Mouse (Mus musculus): ENCODE measurements at regions not wholly inside any gene's neighbourhood (a gene's known extent, or its start where the extent isn't known, plus 50 kb on each side); places are given as distances from the start of the nearest gene placed in this dataset.
A peak's percentile ranks its signal among the peaks of the same experiment; 100 is the strongest.

DNA sequence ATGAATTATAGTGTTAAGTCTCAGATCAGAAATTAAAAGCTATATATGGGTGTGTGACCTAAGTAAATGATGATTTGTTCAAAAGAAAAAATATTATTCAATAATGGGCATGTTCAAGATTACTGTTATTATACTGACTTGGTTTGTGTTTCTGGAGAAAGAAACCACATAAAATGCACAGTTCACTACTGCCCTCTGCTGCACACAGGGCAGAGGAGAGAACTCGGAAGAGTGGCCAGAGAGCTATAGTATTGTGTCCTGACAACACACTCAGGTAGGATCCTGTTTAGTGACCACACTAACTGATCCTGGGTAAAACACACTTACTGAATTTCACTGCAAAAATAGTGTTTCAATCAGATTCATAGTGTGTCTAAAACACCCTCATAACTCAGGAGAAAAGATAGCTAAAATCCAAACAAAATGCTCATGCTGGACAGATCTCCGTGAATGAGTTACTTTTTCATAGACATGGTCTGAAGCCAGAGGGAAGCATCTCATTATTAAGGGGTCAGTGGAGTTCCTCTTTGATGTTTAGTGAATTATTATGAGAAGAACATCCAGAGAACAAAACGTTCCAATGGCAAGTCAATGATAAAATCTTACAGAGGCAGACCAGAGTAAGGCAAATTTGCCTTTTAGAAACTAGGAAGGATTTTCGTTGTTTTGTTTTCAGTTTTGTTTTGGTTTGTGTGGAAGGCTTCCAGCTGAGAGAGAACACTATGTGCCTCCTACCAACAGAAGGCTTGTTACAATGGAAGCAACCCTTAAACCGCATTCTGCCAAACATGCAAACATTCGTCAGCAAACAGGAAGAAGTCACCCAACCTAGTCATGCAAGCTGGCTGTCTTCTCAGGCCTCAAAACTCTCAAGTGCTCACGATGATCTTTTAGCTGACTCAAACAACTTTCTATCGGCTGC lies 218.6 kb upstream of the Dab2 start:
- peak; percentile 88 for TF ChIP-seq CTCF (IDR thresholded peaks at IDR 0.05; ENCODE audit: low read depth)
- TF ChIP-seq EP300 (IDR thresholded peaks at IDR 0.05; ENCODE audit: low read depth), result peak; percentile 39; the same call in 1 of the 2 replicates

All from liver, postnatal 0 days (tissue).